Mouse (Mus musculus) small intestine, adult 2 months (tissue): ENCODE measurements around the gene Tnfsfm13. TPM values are rescaled to one million over a fixed set of nuclear protein-coding genes. Genes with fewer than 3 reads are reported as not detected.

ENCODE experiments used
- H3K27ac ChIP-seq: fragments of 200-500 bp; 2 replicates; pipeline ENCODE4 v1.5.1; 2012; ENCODE audit warnings: low read depth, low read length, control low read depth, inconsistent platforms; ENCODE audit not compliant: insufficient read depth
- H3K27me3 ChIP-seq: fragments of 200-500 bp; 2 replicates; pipeline ENCODE4 v1.6.1; 2012; ENCODE audit warnings: mild to moderate bottlenecking, moderate library complexity, low read length, inconsistent platforms; ENCODE audit not compliant: control insufficient read depth, insufficient read depth
- H3K36me3 ChIP-seq: fragments of 200-500 bp; 2 replicates; pipeline ENCODE4 v1.6.1; 2012; ENCODE audit warnings: mild to moderate bottlenecking, low read length, control low read depth, inconsistent platforms; ENCODE audit not compliant: control insufficient read depth, insufficient read depth
- H3K4me1 ChIP-seq: fragments of 200-500 bp; 2 replicates; pipeline ENCODE4 v1.6.1; 2012; ENCODE audit warnings: low read length, inconsistent platforms, mixed read lengths; ENCODE audit not compliant: control insufficient read depth, insufficient read depth, insufficient read length
- H3K4me3 ChIP-seq: fragments of 200-500 bp; 2 replicates; pipeline ENCODE4 v1.5.1; 2012; ENCODE audit warnings: low read depth, mild to moderate bottlenecking, control low read depth, inconsistent platforms, low read length, moderate library complexity
- CTCF ChIP-seq: fragments of 200-500 bp; IDR thresholded peaks from 2 replicates; pipeline ENCODE4 v1.5.1; 2012; ENCODE audit warnings: low read depth, mild to moderate bottlenecking, control low read depth, inconsistent platforms, low read length, moderate library complexity, mixed read lengths; ENCODE audit not compliant: insufficient replicate concordance, insufficient read length; ENCODE audit errors: extremely low read depth
- POLR2A ChIP-seq: fragments of 200-500 bp; IDR thresholded peaks from 2 replicates; pipeline ENCODE4 v1.6.1; 2012; ENCODE audit warnings: low read depth, mild to moderate bottlenecking, control low read depth, inconsistent platforms, low read length, moderate library complexity
- WGBS: fragments of 180-500 bp; shearing (Covaris S2); methylation state at CpG from one replicate; pipeline ENCODE4 v1.1.7; 2018; 5-methylcytosine and 5-hydroxymethylcytosine counted together
- polyA plus RNA-seq: library from polyadenylated mRNA; depleted of rRNA; stranded (reverse); fragments of >200 nt; gene quantifications from 2 replicates; pipeline ENCODE4 v1.2.3, GENCODE M21; 2012

Gene Tnfsfm13
- polyA plus RNA-seq, 1 experiment = 1.8 TPM

GRCm38 (mm10) chr11:69718661-69719060 is 22.8 kb upstream of the Tnfsfm13 start:
- H3K4me1 ChIP-seq = peaks cover 5% of the 10 kb centered on the region; the same call in 1 of the 2 replicates
- H3K27ac ChIP-seq = no peak overlapping the region; the same call in 1 of the 2 replicates
- no peak overlapping the region for H3K4me3 ChIP-seq
- no peaks in the 10 kb centered on the region for H3K36me3 ChIP-seq
- no peaks in the 10 kb centered on the region for H3K27me3 ChIP-seq
- whole genome bisulfite sequencing = 18% methylated on average over 15 of the region's 15 CpGs
- no peak for TF ChIP-seq POLR2A
- no peak for TF ChIP-seq CTCF

GRCm38 (mm10) chr11:69716953-69717352 is 21.1 kb upstream of the Tnfsfm13 start:
- H3K27me3 ChIP-seq = no peaks in the 10 kb centered on the region
- peaks cover 5% of the 10 kb centered on the region; the same call in 1 of the 2 replicates for H3K4me1 ChIP-seq
- WGBS = 71% methylated on average over 4 of the region's 4 CpGs
- no peak overlapping the region for H3K27ac ChIP-seq
- no peak for TF ChIP-seq CTCF
- TF ChIP-seq POLR2A = no peak
- no peaks in the 10 kb centered on the region for H3K36me3 ChIP-seq
- H3K4me3 ChIP-seq = no peak overlapping the region

- 21% methylated on average over 5 of the region's 5 CpGs for WGBS
- Histone ChIP-seq H3K36me3 (no peaks in the 10 kb centered on the region), H3K4me1 (peaks cover 5% of the 10 kb centered on the region; the same call in 1 of the 2 replicates), H3K4me3 (no peak overlapping the region), H3K27me3 (no peaks in the 10 kb centered on the region), H3K27ac (no peak overlapping the region)
- TF ChIP-seq POLR2A (no peak), CTCF (no peak)
Measured at GRCm38 (mm10) chr11:69715929-69716328, 20.0 kb upstream of the Tnfsfm13 start.

GRCm38 (mm10) chr11:69715482-69715881 is 19.6 kb upstream of the Tnfsfm13 start:
- TF ChIP-seq CTCF (peak; percentile 55; the same call in 1 of the 2 replicates), POLR2A (no peak)
- Histone ChIP-seq H3K27ac (no peak overlapping the region), H3K36me3 (no peaks in the 10 kb centered on the region), H3K4me1 (peaks cover 5% of the 10 kb centered on the region; the same call in 1 of the 2 replicates), H3K27me3 (no peaks in the 10 kb centered on the region), H3K4me3 (no peak overlapping the region)
- WGBS = 70% methylated on average over 9 of the region's 9 CpGs

DNA sequence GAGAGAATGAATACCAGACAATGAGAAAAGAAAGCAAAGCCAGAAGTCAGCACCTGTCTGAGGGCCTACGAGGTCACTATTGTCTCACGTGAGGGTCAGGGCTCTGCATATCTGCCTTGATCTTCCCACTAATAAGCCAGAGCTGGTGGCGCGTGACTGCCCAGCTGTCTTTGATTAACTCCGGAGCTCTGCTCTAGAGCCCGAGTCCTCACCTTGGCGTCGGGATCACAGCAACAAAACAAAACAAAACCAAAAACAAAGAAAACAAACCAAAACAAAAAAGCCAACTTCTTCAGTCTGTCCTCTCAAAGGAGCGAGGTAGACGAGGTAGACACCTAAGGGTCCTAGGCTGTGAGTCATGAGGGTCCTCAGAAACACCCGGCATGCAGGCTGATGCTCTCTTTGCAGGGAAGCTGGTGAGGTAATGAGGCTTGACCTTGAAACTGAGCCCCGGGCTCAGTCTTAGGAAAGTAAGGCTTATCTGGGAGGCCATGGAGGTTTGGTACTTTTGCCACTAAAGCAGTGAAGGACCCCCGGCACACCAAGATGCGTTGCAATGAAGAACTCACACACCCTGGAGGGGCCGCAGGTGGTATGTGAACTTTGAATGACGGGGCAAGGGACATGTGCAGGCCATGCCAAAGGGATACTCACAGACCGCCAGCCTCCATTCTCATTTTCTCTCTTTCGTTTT is 18.9 kb upstream of the Tnfsfm13 start:
- 66% methylated on average over 18 of the region's 18 CpGs for WGBS
- Histone ChIP-seq H3K27ac (no peak overlapping the region), H3K36me3 (no peaks in the 10 kb centered on the region), H3K4me1 (peaks cover 5% of the 10 kb centered on the region; the same call in 1 of the 2 replicates), H3K4me3 (no peak overlapping the region), H3K27me3 (no peaks in the 10 kb centered on the region)
- no peak for TF ChIP-seq POLR2A
- TF ChIP-seq CTCF = no peak

GRCm38 (mm10) chr11:69712954-69713672 is 17.2 kb upstream of the Tnfsfm13 start:
- no peaks in the 10 kb centered on the region for H3K4me1 ChIP-seq
- no peak for TF ChIP-seq POLR2A
- no peak for TF ChIP-seq CTCF
- H3K27me3 ChIP-seq = no peaks in the 10 kb centered on the region
- WGBS = 86% methylated on average over 20 of the region's 20 CpGs
- H3K4me3 ChIP-seq = no peak overlapping the region
- H3K27ac ChIP-seq = no peak overlapping the region
- no peaks in the 10 kb centered on the region for H3K36me3 ChIP-seq

GRCm38 (mm10) chr11:69711082-69711481 is 15.2 kb upstream of the Tnfsfm13 start:
- no peaks in the 10 kb centered on the region for H3K27me3 ChIP-seq
- H3K27ac ChIP-seq = no peak overlapping the region
- no peaks in the 10 kb centered on the region for H3K36me3 ChIP-seq
- no peak overlapping the region for H3K4me3 ChIP-seq
- 79% methylated on average over 2 of the region's 2 CpGs for WGBS
- peaks cover 7% of the 10 kb centered on the region; the same call in 1 of the 2 replicates for H3K4me1 ChIP-seq
- no peak for TF ChIP-seq CTCF
- no peak for TF ChIP-seq POLR2A
